Mouse (Mus musculus): ENCODE measurements around the gene Bcl9. TPM values are rescaled to one million over a fixed set of nuclear protein-coding genes. Genes with fewer than 3 reads are reported as not detected.

Bcl9 gene
- total and polyA plus RNA-seq, 3 experiments, result 2.1 to 20.8 TPM; not detected in 1

GRCm38 (mm10) chr3:97209351-97209750 lies 88.4 kb downstream of the Bcl9 start:
- H3K79me2 ChIP-seq (ENCODE audit: control insufficient read depth, insufficient read depth, low read length, poor library complexity), result no peaks in the 10 kb centered on the region
- no peak overlapping the region for H3K27ac ChIP-seq (ENCODE audit: control insufficient read depth, low read depth, low read length)
- H3K4me3 ChIP-seq (ENCODE audit: control insufficient read depth in 1 of 2, insufficient read depth in 1 of 2, low read depth in 2 of 2, low read length in 2 of 2), result no peak overlapping the region
- peaks cover 10 to 26% of the 10 kb centered on the region in 2 experiments for H3K4me1 ChIP-seq (ENCODE audit: control insufficient read depth in 1 of 2, insufficient read depth in 2 of 2, low read length in 2 of 2)
- peaks cover 0 to 24% of the 10 kb centered on the region in 2 experiments; a peak in 2 of 4 replicates for H3K36me3 ChIP-seq (ENCODE audit: control insufficient read depth in 1 of 2, insufficient read depth in 2 of 2, low read length in 2 of 2)
- no peak for TF ChIP-seq E2F4 (IDR thresholded peaks at IDR 0.05; ENCODE audit: borderline replicate concordance, low read depth, low read length)
- no peak for TF ChIP-seq ZC3H11A (IDR thresholded peaks at IDR 0.05; ENCODE audit: low read depth, low read length)
- 0 out of 2 replicates have a peak, but pooled peaks have one; percentile 25 for TF ChIP-seq POLR2AphosphoS2 (IDR thresholded peaks at IDR 0.05; ENCODE audit: low read length)
- no peak for TF ChIP-seq MYC (IDR thresholded peaks at IDR 0.05; ENCODE audit: low read depth, low read length)
- no peak overlapping the region for H3K9ac ChIP-seq (ENCODE audit: control insufficient read depth, low read depth, low read length, poor library complexity, severe bottlenecking)
- no peaks in the 10 kb centered on the region for H3K27me3 ChIP-seq (ENCODE audit: control insufficient read depth in 1 of 2, insufficient read depth in 2 of 2, low read length in 2 of 2)
- no peaks in the 10 kb centered on the region for H3K9me3 ChIP-seq (replicated peaks; ENCODE audit: insufficient read depth, low read length)
- no peak for DNase-seq (ENCODE audit: low read depth, low spot score)

DNA sequence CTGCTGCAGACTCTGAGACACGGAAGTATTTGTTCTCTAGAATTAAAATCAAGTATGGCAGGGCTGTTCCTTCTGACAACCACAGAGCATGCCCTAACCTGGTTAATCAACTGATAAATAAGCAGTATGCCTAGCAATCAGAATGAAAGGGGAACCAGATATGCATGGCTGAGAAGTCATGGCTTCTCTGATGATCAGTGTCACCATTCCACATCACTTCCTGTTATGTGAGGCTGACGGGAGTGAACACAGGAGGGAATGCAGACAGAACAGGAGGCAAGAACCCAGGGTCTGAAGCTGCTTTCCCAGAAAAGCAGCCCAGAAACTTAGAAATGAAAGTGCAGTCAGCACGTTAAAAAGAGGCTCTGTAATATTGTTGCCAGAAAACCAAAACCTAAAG lies 91.2 kb downstream of the Bcl9 start:
- peak overlapping the region; percentile 15; the same call in 1 of the 2 replicates for H3K27ac ChIP-seq (ENCODE audit: control insufficient read depth, low read depth, low read length)
- no peaks in the 10 kb centered on the region for H3K9me3 ChIP-seq (replicated peaks; ENCODE audit: insufficient read depth, low read length)
- no peaks in the 10 kb centered on the region for H3K79me2 ChIP-seq (ENCODE audit: control insufficient read depth, insufficient read depth, low read length, poor library complexity)
- H3K27me3 ChIP-seq (ENCODE audit: control insufficient read depth in 1 of 2, insufficient read depth in 2 of 2, low read length in 2 of 2), result no peaks in the 10 kb centered on the region
- no peak overlapping the region for H3K9ac ChIP-seq (ENCODE audit: control insufficient read depth, low read depth, low read length, poor library complexity, severe bottlenecking)
- TF ChIP-seq MAX (IDR thresholded peaks at IDR 0.05; ENCODE audit: low read length) (no peak), GATA1 (IDR thresholded peaks at IDR 0.05; ENCODE audit: low read depth, low read length) (peak; percentile 61; the same call in 1 of the 2 replicates), MYC (IDR thresholded peaks at IDR 0.05; ENCODE audit: low read depth, low read length) (no peak), POLR2A (IDR thresholded peaks at IDR 0.05; ENCODE audit: control insufficient read depth in 1 of 2, insufficient read depth in 1 of 2, low read depth in 1 of 2, low read length in 2 of 2, poor library complexity in 1 of 2) (no peak), UBTF (IDR thresholded peaks at IDR 0.05; ENCODE audit: borderline replicate concordance, insufficient read depth, low read depth, low read length) (no peak), EP300 (IDR thresholded peaks at IDR 0.05; ENCODE audit: low read depth in 1 of 2, low read length in 2 of 2) (peak; percentile 29 to 44; a peak in 1 of 4 replicates), NRF1 (IDR thresholded peaks at IDR 0.05; ENCODE audit: insufficient read depth, low read depth, low read length, poor library complexity, severe bottlenecking) (no peak), RCOR1 (IDR thresholded peaks at IDR 0.05; ENCODE audit: low read depth, low read length) (peak; percentile 50; the same call in 1 of the 2 replicates), SIN3A (IDR thresholded peaks at IDR 0.05; ENCODE audit: low read length) (0 out of 2 replicates have a peak, but pooled peaks have one; percentile 11), ELF1 (IDR thresholded peaks at IDR 0.05; ENCODE audit: low read depth, low read length) (peak; percentile 9; the same call in 1 of the 2 replicates)
- H3K4me3 ChIP-seq (ENCODE audit: control insufficient read depth in 1 of 2, insufficient read depth in 1 of 2, low read depth in 2 of 2, low read length in 2 of 2), result no peak overlapping the region
- peak; percentile 76 for DNase-seq (ENCODE audit: low read depth, low spot score)
- H3K36me3 ChIP-seq (ENCODE audit: control insufficient read depth in 1 of 2, insufficient read depth in 2 of 2, low read length in 2 of 2), result peaks cover 0 to 22% of the 10 kb centered on the region in 2 experiments; a peak in 2 of 4 replicates
- H3K4me1 ChIP-seq (ENCODE audit: control insufficient read depth in 1 of 2, insufficient read depth in 2 of 2, low read length in 2 of 2), result peaks cover 5 to 21% of the 10 kb centered on the region in 2 experiments

DNA sequence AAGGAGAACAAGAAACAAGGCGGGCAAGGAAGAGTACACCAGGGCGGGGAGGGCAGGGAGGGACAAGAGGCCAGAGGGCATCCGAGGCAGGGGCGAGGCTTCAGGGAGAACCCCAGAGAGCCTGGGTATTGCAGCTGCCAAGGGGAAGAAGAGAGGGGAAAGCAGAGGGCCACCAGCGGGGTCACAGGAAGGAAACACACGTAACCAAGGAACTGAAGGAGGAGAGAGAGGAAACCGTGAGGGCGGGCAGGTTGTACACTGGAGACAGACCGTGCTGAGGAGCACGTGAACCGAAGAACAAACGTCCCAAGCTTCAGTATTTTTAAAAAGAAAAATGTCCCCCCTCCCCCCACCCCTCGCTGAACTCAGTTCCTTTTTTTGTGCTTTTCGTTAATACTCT lies 93.8 kb downstream of the Bcl9 start:
- peaks cover 4 to 11% of the 10 kb centered on the region in 2 experiments; a peak in 3 of 4 replicates for H3K4me1 ChIP-seq (ENCODE audit: control insufficient read depth in 1 of 2, insufficient read depth in 2 of 2, low read length in 2 of 2)
- H3K36me3 ChIP-seq (ENCODE audit: control insufficient read depth in 1 of 2, insufficient read depth in 2 of 2, low read length in 2 of 2), result peaks cover 0 to 12% of the 10 kb centered on the region in 2 experiments; a peak in 2 of 4 replicates
- no peak overlapping the region for H3K9ac ChIP-seq (ENCODE audit: control insufficient read depth, low read depth, low read length, poor library complexity, severe bottlenecking)
- no peaks in the 10 kb centered on the region for H3K79me2 ChIP-seq (ENCODE audit: control insufficient read depth, insufficient read depth, low read length, poor library complexity)
- H3K27me3 ChIP-seq (ENCODE audit: control insufficient read depth in 1 of 2, insufficient read depth in 2 of 2, low read length in 2 of 2), result no peaks in the 10 kb centered on the region
- no peak overlapping the region for H3K4me3 ChIP-seq (ENCODE audit: control insufficient read depth in 1 of 2, insufficient read depth in 1 of 2, low read depth in 2 of 2, low read length in 2 of 2)
- no peak overlapping the region for H3K27ac ChIP-seq (ENCODE audit: control insufficient read depth, low read depth, low read length)
- no peaks in the 10 kb centered on the region for H3K9me3 ChIP-seq (replicated peaks; ENCODE audit: insufficient read depth, low read length)
- no peak for DNase-seq (ENCODE audit: low read depth, low spot score)
- TF ChIP-seq GABPA (IDR thresholded peaks at IDR 0.05; ENCODE audit: low read depth, low read length) (no peak), POLR2AphosphoS2 (IDR thresholded peaks at IDR 0.05; ENCODE audit: low read length) (no peak), TBP (IDR thresholded peaks at IDR 0.05; ENCODE audit: low read depth, low read length) (no peak), RAD21 (IDR thresholded peaks at IDR 0.05; ENCODE audit: low read depth, low read length) (no peak), MXI1 (IDR thresholded peaks at IDR 0.05; ENCODE audit: low read depth, low read length) (0 out of 2 replicates have a peak, but pooled peaks have one; percentile 36), USF1 (IDR thresholded peaks at IDR 0.05; ENCODE audit: low read depth, low read length) (no peak), ETS1 (IDR thresholded peaks at IDR 0.05; ENCODE audit: low read depth, low read length) (no peak), TCF12 (IDR thresholded peaks at IDR 0.05; ENCODE audit: low read depth, low read length) (no peak), MYB (IDR thresholded peaks at IDR 0.05; ENCODE audit: low read depth, low read length) (no peak), NELFE (IDR thresholded peaks at IDR 0.05; ENCODE audit: low read depth, low read length) (no peak), MAZ (IDR thresholded peaks at IDR 0.05; ENCODE audit: low read depth, low read length) (0 out of 2 replicates have a peak, but pooled peaks have one; percentile 23), MEF2A (IDR thresholded peaks at IDR 0.05; ENCODE audit: extremely low read depth, insufficient replicate concordance, low read depth, low read length, poor library complexity, severe bottlenecking) (no peak), CHD1 (IDR thresholded peaks at IDR 0.05; ENCODE audit: low read depth, low read length) (0 out of 2 replicates have a peak, but pooled peaks have one; percentile 51), SIN3A (IDR thresholded peaks at IDR 0.05; ENCODE audit: low read length) (0 out of 2 replicates have a peak, but pooled peaks have one; percentile 22), UBTF (IDR thresholded peaks at IDR 0.05; ENCODE audit: borderline replicate concordance, insufficient read depth, low read depth, low read length) (no peak)
